Mouse (Mus musculus) splenic B cell, adult 2 months (primary cell): ENCODE measurements at regions not wholly inside any gene's neighbourhood (a gene's known extent, or its start where the extent isn't known, plus 50 kb on each side); places are given as distances from the start of the nearest gene placed in this dataset.

Experiments
- DNase-seq: peaks from one replicate; pipeline ENCODE4 v3.0.0-alpha.2; 2011; ENCODE audit warnings: low read depth, low spot score
- H3K27me3 ChIP-seq: 2 replicates; pipeline ENCODE4 v1.6.1; 2012; ENCODE audit warnings: mild to moderate bottlenecking, low read length, moderate library complexity, mixed read lengths; ENCODE audit not compliant: control insufficient read depth, poor library complexity, insufficient read depth, severe bottlenecking
- H3K36me3 ChIP-seq: 2 replicates; pipeline ENCODE4 v1.6.1; 2012; ENCODE audit warnings: mild to moderate bottlenecking, low read length, moderate library complexity, mixed read lengths; ENCODE audit not compliant: control insufficient read depth, poor library complexity, insufficient read depth, severe bottlenecking

DNA sequence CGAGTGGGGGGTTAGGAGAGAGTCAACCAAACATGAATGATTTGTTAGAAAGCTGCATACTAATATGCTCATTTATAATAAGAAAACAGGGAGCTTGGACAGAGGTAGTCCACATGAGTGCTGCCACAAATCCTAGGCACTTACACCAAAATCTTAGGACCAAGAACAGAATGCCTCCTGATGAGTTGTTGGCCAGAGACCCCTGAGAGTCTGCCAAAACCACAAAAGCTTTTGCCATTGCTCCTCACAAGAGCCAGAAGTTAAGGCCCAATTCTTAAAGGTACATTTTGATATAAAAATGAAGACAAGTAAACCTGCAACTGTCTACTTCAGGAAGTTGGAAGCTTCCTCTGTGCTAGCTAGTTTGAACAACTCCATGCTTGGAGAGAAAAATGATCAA, 820.7 kb upstream of the Map3k7 start:
- no peak for DNase-seq
- H3K36me3 ChIP-seq = no peaks in the 10 kb centered on the region
- H3K27me3 ChIP-seq = no peaks in the 10 kb centered on the region

GRCm38 (mm10) chr4:31167431-31167830, 796.5 kb upstream of the Map3k7 start:
- H3K27me3 ChIP-seq = no peaks in the 10 kb centered on the region
- H3K36me3 ChIP-seq = no peaks in the 10 kb centered on the region
- no peak for DNase-seq

DNA sequence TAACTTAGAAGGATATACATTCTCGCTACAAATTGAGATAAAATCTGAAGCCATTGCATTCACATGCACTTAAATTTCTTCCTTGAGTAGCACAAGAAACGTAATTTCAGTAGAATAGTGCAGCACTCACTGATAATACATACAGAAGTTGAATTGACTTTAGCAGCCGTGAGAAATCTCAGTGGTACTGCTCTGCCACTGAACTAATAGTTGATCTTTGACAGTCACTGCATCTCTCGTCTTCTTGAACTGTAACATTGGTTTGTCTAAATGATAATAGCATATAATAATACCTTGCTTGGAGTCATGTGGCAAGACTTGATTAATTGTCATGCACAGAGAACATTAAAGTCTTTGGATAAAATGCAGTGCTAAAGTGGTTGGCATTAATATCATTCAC, 795.5 kb upstream of the Map3k7 start:
- no peaks in the 10 kb centered on the region for H3K36me3 ChIP-seq
- DNase-seq = no peak
- no peaks in the 10 kb centered on the region for H3K27me3 ChIP-seq

DNA sequence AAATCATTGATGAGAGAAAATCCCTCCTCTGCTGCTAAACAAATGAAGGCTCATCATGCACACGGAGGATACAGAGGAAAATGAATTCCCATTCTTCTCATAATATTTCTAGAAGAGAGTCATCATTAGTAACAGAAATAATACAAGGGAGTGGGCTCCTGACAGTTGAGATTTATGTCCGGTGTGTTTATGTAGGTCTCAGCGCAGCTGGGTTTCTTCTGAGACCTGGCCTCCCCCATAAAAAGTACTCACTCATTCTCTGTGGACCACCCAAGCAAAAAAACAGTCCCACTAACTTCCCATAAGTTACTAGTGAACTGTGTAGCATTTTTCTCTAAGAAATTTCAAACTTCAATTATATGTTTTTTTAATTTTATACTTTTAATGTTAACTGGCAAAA, 792.7 kb upstream of the Map3k7 start:
- DNase-seq = no peak
- Histone ChIP-seq H3K27me3 (no peaks in the 10 kb centered on the region), H3K36me3 (no peaks in the 10 kb centered on the region)

DNA sequence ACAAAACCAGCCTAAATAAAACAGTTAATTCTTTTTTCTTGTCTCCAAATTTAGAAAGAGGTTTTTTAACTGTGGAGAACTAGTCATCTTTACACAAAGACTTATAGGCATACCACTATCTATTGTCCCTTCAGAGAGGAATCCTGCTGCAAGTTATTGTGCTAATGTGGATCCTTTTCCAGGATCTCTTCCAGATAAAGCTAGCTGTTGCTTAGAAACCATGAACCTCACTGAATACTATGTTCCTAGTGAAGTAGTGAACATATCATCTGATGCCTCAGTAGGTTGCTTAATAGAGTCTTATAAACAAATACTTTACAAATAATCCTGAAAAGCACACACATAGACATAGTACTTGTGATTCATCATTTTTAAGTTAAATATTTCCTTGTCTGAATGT, 766.0 kb upstream of the Map3k7 start:
- DNase-seq = no peak
- no peaks in the 10 kb centered on the region for H3K36me3 ChIP-seq

GRCm38 (mm10) chr4:31203286-31203685, 760.6 kb upstream of the Map3k7 start:
- Histone ChIP-seq H3K36me3 (no peaks in the 10 kb centered on the region), H3K27me3 (no peaks in the 10 kb centered on the region)
- no peak for DNase-seq

More for the DNA sequence above, 766.0 kb upstream of the Map3k7 start:
- H3K27me3 ChIP-seq = no peaks in the 10 kb centered on the region

GRCm38 (mm10) chr4:31205332-31205970, 758.4 kb upstream of the Map3k7 start:
- Histone ChIP-seq H3K36me3 (no peaks in the 10 kb centered on the region), H3K27me3 (no peaks in the 10 kb centered on the region)
- DNase-seq = no peak

GRCm38 (mm10) chr4:31225741-31226140, 738.2 kb upstream of the Map3k7 start:
- H3K27me3 ChIP-seq = no peaks in the 10 kb centered on the region
- H3K36me3 ChIP-seq = no peaks in the 10 kb centered on the region
- DNase-seq = no peak

DNA sequence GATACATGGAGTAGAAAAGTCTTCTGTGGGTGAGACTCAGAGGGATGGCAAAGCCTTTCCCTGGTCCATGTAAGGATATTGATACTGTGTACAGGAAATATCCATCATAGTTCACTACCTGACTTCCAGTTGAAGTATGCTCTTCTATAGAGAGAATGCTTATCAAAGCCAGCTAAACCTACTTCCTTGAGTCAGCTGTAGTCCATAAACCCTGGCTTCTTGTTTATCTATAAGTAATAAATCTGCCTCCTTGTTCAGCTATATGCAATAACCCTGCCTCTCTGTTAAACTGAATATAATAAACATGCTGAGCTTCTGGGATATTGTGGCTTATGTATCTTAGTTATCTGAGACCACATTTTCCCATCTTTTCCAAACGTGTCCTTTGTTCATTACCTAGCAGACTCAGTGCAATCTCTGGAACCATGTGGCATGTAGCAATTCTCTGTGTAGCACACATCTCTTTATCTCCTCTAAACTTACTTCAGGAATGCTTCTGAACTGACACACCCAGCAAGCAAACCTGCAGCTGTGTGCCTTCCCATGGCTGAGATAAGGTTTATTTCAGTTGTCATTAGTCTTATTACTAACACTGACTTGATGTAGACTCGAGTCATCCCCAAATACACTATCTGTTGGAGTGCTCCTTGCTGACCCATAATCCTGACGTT, 694.9 kb upstream of the Map3k7 start:
- Histone ChIP-seq H3K27me3 (no peaks in the 10 kb centered on the region; the same call in 1 of the 2 replicates), H3K36me3 (no peaks in the 10 kb centered on the region)
- DNase-seq = no peak

GRCm38 (mm10) chr4:31274131-31274530, 689.8 kb upstream of the Map3k7 start:
- no peaks in the 10 kb centered on the region; the same call in 1 of the 2 replicates for H3K27me3 ChIP-seq
- no peak for DNase-seq
- H3K36me3 ChIP-seq = no peaks in the 10 kb centered on the region

GRCm38 (mm10) chr4:31290301-31290975, 673.5 kb upstream of the Map3k7 start:
- Histone ChIP-seq H3K27me3 (no peaks in the 10 kb centered on the region), H3K36me3 (no peaks in the 10 kb centered on the region)
- DNase-seq = no peak

DNA sequence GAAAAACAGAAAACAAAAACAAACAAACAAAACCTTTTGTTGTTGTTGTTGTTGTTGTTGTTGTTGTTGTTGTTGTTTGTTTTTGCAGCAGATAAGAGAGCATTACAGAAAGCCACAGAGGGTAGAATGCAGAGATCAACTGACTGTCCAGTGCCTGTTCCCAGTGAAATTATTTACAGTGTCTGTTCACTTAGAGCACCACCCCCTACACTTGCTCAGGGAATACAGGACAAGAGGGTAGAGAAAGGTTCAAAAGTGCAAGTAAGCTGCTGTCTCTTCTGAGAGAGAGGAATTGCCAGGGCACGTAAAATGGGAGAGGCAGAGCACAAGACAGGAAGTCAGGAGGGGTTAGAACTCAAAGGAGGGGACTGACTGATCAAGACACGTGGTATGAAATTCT, 670.1 kb upstream of the Map3k7 start:
- H3K27me3 ChIP-seq = no peaks in the 10 kb centered on the region
- H3K36me3 ChIP-seq = no peaks in the 10 kb centered on the region
- DNase-seq = no peak

GRCm38 (mm10) chr4:31297848-31298247, 666.0 kb upstream of the Map3k7 start:
- Histone ChIP-seq H3K36me3 (no peaks in the 10 kb centered on the region), H3K27me3 (no peaks in the 10 kb centered on the region)
- no peak for DNase-seq

DNA sequence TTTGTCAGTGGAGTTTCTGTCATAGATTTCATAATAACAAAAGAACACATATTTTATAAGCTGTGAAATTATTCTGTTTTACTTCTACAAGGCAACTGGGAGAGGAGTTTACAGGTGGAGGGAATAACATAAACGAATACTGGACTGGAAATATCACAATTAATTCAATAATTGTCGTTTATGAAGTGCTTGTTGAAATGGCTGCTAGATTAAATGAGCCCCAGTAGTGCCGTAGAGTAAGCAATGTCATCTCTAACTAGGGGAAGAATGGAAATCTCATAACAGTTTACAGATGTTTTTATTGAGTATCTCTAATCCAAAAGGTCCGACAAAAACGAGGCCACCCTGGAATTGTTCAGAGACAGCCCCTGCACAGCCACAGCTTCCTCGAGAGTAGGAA, 644.6 kb upstream of the Map3k7 start:
- Histone ChIP-seq H3K27me3 (no peaks in the 10 kb centered on the region), H3K36me3 (no peaks in the 10 kb centered on the region)
- no peak for DNase-seq

DNA sequence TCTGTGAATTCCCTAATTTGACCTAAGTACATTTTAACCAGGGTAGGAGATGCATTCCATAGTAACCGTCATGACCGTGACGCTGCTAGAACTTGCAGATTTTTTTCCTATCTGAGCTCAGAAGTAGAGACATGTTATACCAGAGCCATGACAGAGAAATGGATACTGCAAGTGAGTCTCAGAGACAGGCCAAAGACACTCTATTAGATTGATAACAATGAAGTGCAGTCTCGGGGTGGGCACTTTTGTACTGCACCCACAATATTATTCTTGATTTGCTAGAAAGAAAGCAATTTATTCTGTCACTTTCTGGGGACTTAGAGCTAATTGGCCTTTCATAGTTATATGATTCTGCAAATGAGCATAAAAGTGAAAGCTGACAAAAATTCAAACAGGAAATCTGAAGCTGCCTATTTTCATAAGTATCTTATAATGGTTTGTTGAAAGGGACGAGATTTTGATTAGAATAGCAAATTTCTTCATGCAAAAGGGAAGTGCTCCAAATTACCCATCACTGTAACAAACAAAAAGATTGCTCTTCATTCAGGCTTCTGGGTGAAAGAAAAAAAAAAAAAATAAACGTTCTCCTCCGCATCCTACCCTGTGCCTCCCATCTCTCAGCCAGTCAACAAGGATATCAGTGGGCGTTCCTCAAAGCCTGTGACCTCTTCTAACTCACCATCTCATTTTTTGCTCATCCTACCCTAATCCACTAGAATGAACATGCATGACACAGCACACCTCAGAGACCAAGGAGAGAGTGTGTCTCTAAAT, 643.0 kb upstream of the Map3k7 start:
- DNase-seq = no peak
- no peaks in the 10 kb centered on the region for H3K36me3 ChIP-seq
- H3K27me3 ChIP-seq = no peaks in the 10 kb centered on the region
